Mouse (Mus musculus) hindbrain, embryonic 12.5 days (tissue): ENCODE results near the gene Tuba3a. TPM values are rescaled to one million over a fixed set of nuclear protein-coding genes. Genes with fewer than 3 reads are reported as not detected.

Experiments used
- ATAC-seq: fragments of 200-750 bp; cut with Nextera tagmentation; 2 replicates; pipeline ENCODE4 v1.8.0; 2017; ENCODE audit warnings: moderate TSS enrichment; ENCODE audit not compliant: low FRiP score
- H3K27ac ChIP-seq: fragments of 300-500 bp; sonication (generic); 2 replicates; pipeline ENCODE4 v1.5.1; 2016; ENCODE audit warnings: mild to moderate bottlenecking
- H3K27me3 ChIP-seq: fragments of 300-500 bp; sonication (generic); 2 replicates; pipeline ENCODE4 v1.6.1; 2016; ENCODE audit warnings: mild to moderate bottlenecking
- H3K36me3 ChIP-seq: fragments of 300-500 bp; sonication (generic); 2 replicates; pipeline ENCODE4 v1.6.1; 2016; ENCODE audit warnings: mild to moderate bottlenecking
- H3K4me1 ChIP-seq: fragments of 300-500 bp; sonication (generic); 2 replicates; pipeline ENCODE4 v1.6.1; 2016
- H3K4me2 ChIP-seq: fragments of 300-500 bp; sonication (generic); replicated peaks from 2 replicates; pipeline ENCODE4 v1.6.1; 2016; ENCODE audit warnings: mild to moderate bottlenecking
- H3K4me3 ChIP-seq: fragments of 300-500 bp; sonication (generic); 2 replicates; pipeline ENCODE4 v1.5.1; 2016; ENCODE audit warnings: mild to moderate bottlenecking
- H3K9ac ChIP-seq: fragments of 300-500 bp; sonication (generic); 2 replicates; pipeline ENCODE4 v1.6.1; 2016; ENCODE audit warnings: mild to moderate bottlenecking, moderate library complexity
- H3K9me3 ChIP-seq: fragments of 300-500 bp; sonication (generic); replicated peaks from 2 replicates; pipeline ENCODE4 v1.6.1; 2016; ENCODE audit warnings: mild to moderate bottlenecking
- WGBS: fragments of 180-500 bp; shearing (Covaris S2); methylation state at CpG from one replicate; pipeline ENCODE4 v1.1.7; 2016; 5-methylcytosine and 5-hydroxymethylcytosine counted together
- polyA plus RNA-seq: library from polyadenylated mRNA; unstranded; fragments of >200 nt; fragmentation: Nextera tagmentation; extraction: Ambion mirVana; gene quantifications from 2 replicates; pipeline ENCODE4 v1.2.1, GENCODE M21; 2016

Gene Tuba3a
- polyA plus RNA-seq, 1 experiment from 2014 or later, result not detected

DNA sequence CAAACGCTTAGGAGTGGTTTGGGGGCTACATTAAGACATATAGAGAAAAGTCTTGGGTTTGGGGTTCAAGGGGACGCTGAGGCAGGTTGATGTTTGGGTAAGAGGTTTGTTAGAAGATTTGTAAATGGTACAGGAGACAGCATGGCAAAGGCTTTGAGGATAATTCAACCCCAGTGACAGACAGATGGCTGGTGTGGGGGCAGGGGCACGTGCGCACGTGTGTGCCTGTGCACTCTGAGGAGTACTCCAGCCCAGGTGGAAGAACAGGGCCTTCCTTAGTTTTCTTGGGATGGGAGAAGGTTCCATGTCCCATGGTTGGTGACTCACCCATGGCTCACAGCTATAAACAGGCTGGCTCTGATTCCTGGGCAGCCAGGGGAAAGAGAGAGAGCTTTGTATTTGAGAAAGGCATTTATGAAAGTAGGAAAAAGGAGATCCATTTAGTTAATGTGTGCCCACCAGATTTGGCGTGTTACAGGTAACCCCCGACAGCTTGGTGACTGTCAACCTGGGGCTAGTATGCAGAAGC is 30.3 kb downstream of the Tuba3a start:
- H3K4me2 ChIP-seq, result no peak overlapping the region
- 83% methylated on average over 7 of the region's 7 CpGs for WGBS
- no peaks in the 10 kb centered on the region for H3K27me3 ChIP-seq
- H3K27ac ChIP-seq, result no peak overlapping the region
- H3K9me3 ChIP-seq, result no peaks in the 10 kb centered on the region
- H3K36me3 ChIP-seq, result no peaks in the 10 kb centered on the region
- H3K4me3 ChIP-seq, result no peak overlapping the region
- ATAC-seq, result no peak
- H3K4me1 ChIP-seq, result no peaks in the 10 kb centered on the region
- no peak overlapping the region for H3K9ac ChIP-seq

DNA sequence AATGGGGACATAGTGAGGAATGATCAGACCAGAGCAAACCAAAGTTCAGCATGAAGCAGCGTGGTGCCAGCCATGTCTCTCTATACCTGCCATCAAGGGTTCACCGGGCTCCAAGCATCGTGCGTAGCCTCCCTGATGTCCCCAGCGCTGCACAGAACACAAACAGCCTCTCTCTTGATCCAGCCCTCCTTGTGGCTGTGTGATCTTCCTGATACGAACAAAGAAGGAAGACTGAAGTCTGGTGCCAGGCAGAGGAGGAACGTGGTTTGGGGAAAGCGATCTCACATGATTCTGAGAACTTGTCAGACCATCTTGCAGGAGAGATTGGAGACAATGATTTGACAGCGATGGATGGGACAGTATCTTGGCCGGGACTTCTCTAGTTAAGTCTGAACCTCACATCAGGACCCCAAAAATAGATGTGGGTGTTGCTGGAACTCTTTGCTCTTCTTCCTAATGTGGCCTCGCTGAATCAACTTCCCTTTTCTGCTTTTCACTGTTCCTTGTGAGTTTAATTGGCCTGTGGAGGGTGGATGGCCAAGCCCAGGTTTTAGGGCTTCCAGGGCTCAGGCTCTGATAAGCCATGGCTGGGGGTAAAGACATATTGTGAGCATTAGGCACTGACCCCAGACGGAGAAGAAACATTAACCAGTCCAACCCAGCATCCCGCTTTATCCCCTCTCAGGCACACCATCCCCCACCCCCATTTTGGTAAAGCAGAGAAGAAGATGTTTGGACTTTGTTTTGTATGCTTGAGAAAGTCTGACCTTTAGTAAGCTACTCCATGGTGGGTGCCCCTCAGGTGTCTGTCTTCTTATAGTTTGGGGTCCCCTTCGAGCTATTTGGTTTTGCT is 31.8 kb downstream of the Tuba3a start:
- Histone ChIP-seq H3K9me3 (no peaks in the 10 kb centered on the region), H3K9ac (no peak overlapping the region)

DNA sequence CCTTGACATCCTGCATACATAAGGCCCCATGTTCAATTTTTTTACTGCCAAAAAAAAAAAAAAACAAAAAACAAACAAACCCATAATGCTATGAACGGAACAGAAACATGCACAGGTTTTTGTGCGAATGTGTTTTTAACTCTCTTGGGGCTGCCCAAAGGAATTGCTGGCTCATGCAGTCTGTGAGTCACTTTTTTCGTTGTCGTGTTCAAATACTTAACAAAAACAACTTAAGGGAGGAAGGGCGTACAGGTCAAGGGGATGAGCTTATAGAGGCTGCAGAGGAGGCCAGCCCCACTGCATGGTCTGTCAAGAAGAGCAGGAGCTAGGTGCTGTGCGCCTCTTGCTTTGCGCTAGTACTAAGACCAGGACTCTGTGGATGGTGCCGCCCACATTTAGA is 33.1 kb downstream of the Tuba3a start:
- Histone ChIP-seq H3K9ac (no peak overlapping the region), H3K36me3 (no peaks in the 10 kb centered on the region), H3K4me3 (no peak overlapping the region), H3K9me3 (no peaks in the 10 kb centered on the region), H3K27me3 (no peaks in the 10 kb centered on the region), H3K4me2 (no peak overlapping the region), H3K4me1 (no peaks in the 10 kb centered on the region), H3K27ac (no peak overlapping the region)
- no peak for ATAC-seq
- WGBS, result 93% methylated on average over 8 of the region's 8 CpGs

More for the DNA sequence above, 31.8 kb downstream of the Tuba3a start:
- Histone ChIP-seq H3K36me3 (no peaks in the 10 kb centered on the region), H3K4me3 (no peak overlapping the region), H3K4me1 (no peaks in the 10 kb centered on the region), H3K4me2 (no peak overlapping the region), H3K27me3 (no peaks in the 10 kb centered on the region), H3K27ac (no peak overlapping the region)
- WGBS, result 82% methylated on average over 14 of the region's 14 CpGs
- no peak for ATAC-seq

DNA sequence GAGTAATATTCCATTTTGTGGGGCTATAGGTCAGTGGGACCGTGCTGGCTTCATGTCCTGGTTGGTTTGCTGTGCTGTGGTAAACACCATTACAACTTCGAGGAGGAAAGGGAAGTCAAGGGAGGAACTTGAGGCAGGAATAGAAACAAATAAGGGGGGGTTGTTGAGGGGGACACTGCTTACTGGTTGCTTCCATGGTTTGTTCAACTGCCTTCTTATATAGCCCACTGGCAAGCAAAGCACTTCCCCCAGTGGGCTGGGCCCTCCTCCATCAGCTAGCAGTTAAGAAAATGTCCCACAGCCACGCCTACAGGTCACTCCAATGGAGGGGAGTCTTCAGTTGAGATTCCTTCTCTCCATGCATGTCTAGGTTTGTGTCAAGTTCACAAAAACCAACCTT is 33.6 kb downstream of the Tuba3a start:
- Histone ChIP-seq H3K9me3 (no peaks in the 10 kb centered on the region), H3K4me2 (no peak overlapping the region), H3K4me1 (no peaks in the 10 kb centered on the region), H3K36me3 (no peaks in the 10 kb centered on the region), H3K4me3 (no peak overlapping the region), H3K9ac (no peak overlapping the region), H3K27me3 (no peaks in the 10 kb centered on the region), H3K27ac (no peak overlapping the region)
- 88% methylated on average over 3 of the region's 3 CpGs for WGBS
- no peak for ATAC-seq

DNA sequence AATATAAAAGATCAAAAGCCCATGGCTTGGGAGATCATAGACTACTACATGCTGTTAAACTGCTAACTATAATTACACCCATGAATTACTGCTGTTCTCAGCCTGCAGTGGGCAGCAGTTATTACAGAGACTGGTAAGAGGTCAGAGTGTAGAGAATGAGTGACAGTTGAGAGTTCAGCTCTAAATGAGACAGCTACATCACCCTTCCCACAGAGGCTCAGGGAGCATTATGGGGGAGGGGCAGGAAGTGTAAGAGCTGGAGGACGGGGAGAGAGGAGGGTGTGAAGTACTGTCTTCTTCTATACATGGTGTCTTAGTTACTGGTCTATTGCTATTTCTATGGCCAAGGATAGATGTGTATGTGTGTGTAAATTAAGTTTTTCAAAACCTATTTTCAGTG is 41.3 kb downstream of the Tuba3a start:
- Histone ChIP-seq H3K9ac (no peak overlapping the region), H3K4me2 (no peak overlapping the region), H3K4me1 (no peaks in the 10 kb centered on the region), H3K27ac (no peak overlapping the region), H3K27me3 (no peaks in the 10 kb centered on the region), H3K36me3 (no peaks in the 10 kb centered on the region), H3K4me3 (no peak overlapping the region), H3K9me3 (no peaks in the 10 kb centered on the region)
- no peak for ATAC-seq
- 30% methylated on average over 1 of the region's 1 CpGs for WGBS

DNA sequence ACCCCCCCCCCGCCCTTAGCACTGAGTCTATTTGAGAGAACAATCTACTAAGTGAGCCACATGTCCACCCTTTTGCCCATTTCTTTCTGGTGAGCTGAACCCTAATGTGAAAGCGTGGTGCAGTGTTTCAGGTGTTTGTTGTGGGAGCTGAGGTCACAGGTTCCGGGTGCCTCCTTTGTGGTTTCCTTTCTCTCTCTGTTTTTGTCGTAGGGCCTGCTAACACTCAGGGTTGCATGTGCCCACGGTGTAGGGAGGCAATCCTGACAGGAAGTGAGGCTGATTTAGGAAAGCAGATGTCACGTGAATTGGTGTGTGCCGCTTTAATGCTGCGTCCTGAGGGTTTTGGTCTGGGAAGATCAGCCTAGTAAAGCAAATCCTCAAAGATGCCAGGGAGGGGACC is 44.3 kb downstream of the Tuba3a start:
- WGBS, result 88% methylated on average over 8 of the region's 8 CpGs
- ATAC-seq, result no peak
- Histone ChIP-seq H3K27me3 (no peaks in the 10 kb centered on the region), H3K27ac (no peak overlapping the region), H3K4me3 (no peak overlapping the region), H3K9me3 (no peaks in the 10 kb centered on the region), H3K36me3 (no peaks in the 10 kb centered on the region), H3K4me1 (no peaks in the 10 kb centered on the region), H3K4me2 (no peak overlapping the region), H3K9ac (no peak overlapping the region)

DNA sequence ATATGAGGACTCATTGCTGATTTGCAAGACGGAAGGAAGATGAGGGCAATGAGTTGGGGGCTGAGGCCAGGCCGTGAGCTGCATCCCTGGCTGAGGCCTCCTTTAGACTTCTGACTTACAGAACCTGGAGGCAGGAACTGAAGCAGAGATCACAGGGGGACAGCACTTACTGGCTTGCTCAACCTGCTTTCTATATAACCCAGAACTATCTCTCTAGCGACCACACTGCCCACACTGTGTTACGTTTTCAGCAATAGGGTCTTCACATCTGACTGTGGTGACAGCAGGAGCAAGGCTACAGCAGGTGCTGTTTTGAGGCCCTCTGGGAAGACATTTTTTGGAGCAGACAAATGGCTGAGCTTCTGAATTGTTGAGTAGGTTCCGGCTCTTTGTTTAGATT is 45.2 kb downstream of the Tuba3a start:
- 87% methylated on average over 5 of the region's 5 CpGs for whole genome bisulfite sequencing

DNA sequence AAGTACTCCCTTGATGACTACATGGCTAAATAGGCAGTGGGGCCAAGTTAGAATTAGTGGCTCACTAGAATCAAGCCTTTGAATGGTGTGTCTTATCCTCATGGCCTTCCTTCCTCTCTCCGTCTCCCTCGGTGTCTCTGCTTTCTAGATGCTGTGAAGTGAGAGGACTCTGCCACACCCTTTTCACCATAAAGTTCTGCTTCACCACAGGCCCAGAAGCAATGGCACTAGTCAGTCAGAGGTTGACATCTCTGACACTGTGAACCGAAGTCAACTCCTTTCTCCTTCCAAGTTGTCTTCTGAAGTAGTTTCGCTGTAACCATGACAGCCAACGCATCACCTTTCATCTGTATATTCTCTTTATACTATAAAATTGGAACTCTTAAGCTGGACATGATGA is 46.3 kb downstream of the Tuba3a start:
- H3K27me3 ChIP-seq, result no peaks in the 10 kb centered on the region
- no peak overlapping the region for H3K4me2 ChIP-seq
- no peak overlapping the region for H3K9ac ChIP-seq
- 93% methylated on average over 5 of the region's 5 CpGs for WGBS
- H3K9me3 ChIP-seq, result no peaks in the 10 kb centered on the region
- no peaks in the 10 kb centered on the region for H3K4me1 ChIP-seq
- H3K4me3 ChIP-seq, result no peak overlapping the region
- ATAC-seq, result no peak
- no peak overlapping the region for H3K27ac ChIP-seq
- no peaks in the 10 kb centered on the region for H3K36me3 ChIP-seq

More for the DNA sequence above, 45.2 kb downstream of the Tuba3a start:
- no peak overlapping the region for H3K4me3 ChIP-seq
- no peaks in the 10 kb centered on the region for H3K27me3 ChIP-seq
- no peak for ATAC-seq
- H3K36me3 ChIP-seq, result no peaks in the 10 kb centered on the region
- H3K4me1 ChIP-seq, result no peaks in the 10 kb centered on the region
- H3K9ac ChIP-seq, result no peak overlapping the region
- no peak overlapping the region for H3K27ac ChIP-seq
- H3K9me3 ChIP-seq, result no peaks in the 10 kb centered on the region
- H3K4me2 ChIP-seq, result no peak overlapping the region

DNA sequence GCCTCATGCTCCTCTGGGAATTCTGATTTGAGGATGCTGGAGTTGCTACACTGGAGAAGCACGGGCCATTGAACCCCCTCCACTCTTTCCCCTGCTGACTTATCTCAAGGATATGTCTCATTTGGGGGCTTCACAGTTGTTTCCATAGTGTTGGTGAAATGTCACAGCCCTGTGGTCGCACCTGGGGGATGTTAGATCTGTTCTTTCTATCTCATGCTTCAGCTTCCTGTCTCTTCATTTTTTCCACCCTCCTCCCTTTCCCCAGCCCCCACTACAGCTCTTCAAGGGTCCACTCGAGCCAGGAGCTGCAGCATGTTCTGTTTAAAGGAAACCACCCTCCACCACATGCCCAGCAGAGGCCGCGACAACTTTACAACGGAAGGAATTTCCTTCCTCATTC is 47.4 kb downstream of the Tuba3a start:
- H3K27ac ChIP-seq, result no peak overlapping the region
- no peaks in the 10 kb centered on the region for H3K36me3 ChIP-seq
- no peaks in the 10 kb centered on the region for H3K4me1 ChIP-seq
- no peak for ATAC-seq
- no peak overlapping the region for H3K9ac ChIP-seq
- no peak overlapping the region for H3K4me3 ChIP-seq
- 82% methylated on average over 6 of the region's 6 CpGs for WGBS
- no peaks in the 10 kb centered on the region for H3K27me3 ChIP-seq
- H3K9me3 ChIP-seq, result no peaks in the 10 kb centered on the region
- no peak overlapping the region for H3K4me2 ChIP-seq

DNA sequence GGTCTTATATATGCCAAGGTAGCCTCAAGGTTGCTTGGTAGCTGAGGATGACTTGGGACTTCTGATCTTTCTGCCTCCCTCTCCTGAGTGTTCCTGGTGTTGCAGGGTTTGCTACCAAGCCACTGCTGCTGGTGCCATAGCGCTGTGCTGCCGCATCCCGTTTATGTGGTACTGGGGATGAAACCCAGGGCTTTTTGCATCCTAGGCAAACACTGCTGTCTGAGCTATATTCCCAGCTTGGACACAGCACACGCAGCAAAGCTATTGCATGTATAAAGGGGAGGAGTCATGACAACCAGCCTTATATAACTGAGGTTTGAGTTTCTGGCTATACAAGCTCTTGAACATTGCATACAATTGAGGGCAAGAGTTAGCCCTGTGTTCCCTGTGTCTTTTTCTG is 48.4 kb downstream of the Tuba3a start:
- no peak overlapping the region for H3K4me2 ChIP-seq
- no peaks in the 10 kb centered on the region for H3K36me3 ChIP-seq
- ATAC-seq, result no peak
- no peaks in the 10 kb centered on the region for H3K9me3 ChIP-seq
- H3K9ac ChIP-seq, result no peak overlapping the region
- no peak overlapping the region for H3K27ac ChIP-seq
- H3K4me1 ChIP-seq, result no peaks in the 10 kb centered on the region
- 84% methylated on average over 4 of the region's 4 CpGs for whole genome bisulfite sequencing
- H3K4me3 ChIP-seq, result no peak overlapping the region
- H3K27me3 ChIP-seq, result no peaks in the 10 kb centered on the region

DNA sequence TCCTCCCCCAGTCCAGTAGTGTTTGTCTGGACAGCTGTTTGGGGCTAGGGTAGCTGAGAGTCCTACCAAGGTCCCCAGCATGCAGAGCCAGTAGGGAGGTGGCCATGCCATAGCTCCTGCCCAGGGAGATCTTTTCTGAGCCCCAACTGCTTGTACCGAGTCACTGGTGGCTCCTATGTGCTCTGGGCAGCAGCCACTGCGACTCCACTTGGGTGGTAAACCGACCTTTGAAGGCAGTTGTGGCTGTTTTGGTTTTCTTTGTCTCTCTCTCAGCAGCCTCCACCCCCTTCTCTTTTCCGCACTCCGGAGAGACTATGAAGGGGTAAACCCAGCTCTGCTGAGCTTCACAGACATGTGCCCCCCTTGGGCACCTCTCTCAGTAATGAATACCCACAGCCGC is 49.1 kb downstream of the Tuba3a start, which contains the start of gene Cd27:
Gene Cd27, minus strand, starts transcription at position 229 of the 400 bp plus-strand sequence.
- no peak for ATAC-seq
- Histone ChIP-seq H3K9me3 (no peaks in the 10 kb centered on the region), H3K4me2 (no peak within 1 kb of the TSS), H3K36me3 (no peaks in the 10 kb centered on the region), H3K4me1 (peaks cover 4% of the 10 kb centered on the region), H3K9ac (no peak within 1 kb of the TSS), H3K27ac (no peak within 1 kb of the TSS), H3K27me3 (no peaks in the 10 kb centered on the region), H3K4me3 (no peak within 1 kb of the TSS)
- 29% methylated on average over 6 of the region's 6 CpGs for WGBS

DNA sequence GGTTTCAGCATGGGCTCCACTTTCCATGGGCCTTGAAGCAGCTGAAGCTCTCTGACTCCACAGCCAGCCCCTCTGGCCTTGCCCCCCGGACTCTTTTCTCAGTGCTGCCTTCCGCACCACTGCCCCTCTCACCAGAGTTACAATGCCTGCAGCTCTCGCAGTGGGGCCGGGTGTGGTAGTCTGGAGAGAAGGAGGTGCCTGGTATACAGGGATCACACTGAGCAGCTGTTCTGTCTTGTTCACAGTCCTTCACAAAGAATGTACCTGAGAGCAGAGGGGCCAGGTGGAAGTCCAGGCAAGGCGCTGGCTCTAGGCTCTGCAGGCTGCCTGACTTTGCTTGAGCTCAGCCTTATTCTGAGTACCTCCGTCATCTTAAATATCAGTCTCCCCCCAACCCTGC is 49.5 kb downstream of the Tuba3a start:
- ATAC-seq, result no peak
- H3K36me3 ChIP-seq, result no peaks in the 10 kb centered on the region
- WGBS, result 50% methylated on average over 6 of the region's 6 CpGs

DNA sequence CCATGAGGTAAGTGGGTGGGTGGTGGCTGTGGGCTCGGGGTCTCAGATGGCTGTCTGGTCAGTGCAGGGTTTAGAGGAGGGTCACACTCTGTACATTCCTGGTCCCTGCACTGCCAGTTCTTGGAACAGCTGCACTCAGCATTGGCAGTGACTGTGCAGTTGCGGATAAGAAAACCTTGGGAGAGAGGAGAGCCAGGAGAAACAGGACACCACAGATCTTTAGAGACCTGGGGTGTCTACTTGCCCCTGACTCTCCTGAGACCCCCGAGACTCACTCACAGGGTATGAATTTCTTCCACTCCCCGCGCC is 51.4 kb downstream of the Tuba3a start:
- Histone ChIP-seq H3K4me2 (no peak overlapping the region), H3K9ac (no peak overlapping the region), H3K27ac (no peak overlapping the region), H3K36me3 (no peaks in the 10 kb centered on the region), H3K4me3 (no peak overlapping the region), H3K9me3 (no peaks in the 10 kb centered on the region), H3K27me3 (no peaks in the 10 kb centered on the region), H3K4me1 (peaks cover 18% of the 10 kb centered on the region)
- no peak for ATAC-seq
- 71% methylated on average over 5 of the region's 5 CpGs for WGBS

More for the DNA sequence above, 49.5 kb downstream of the Tuba3a start:
- Histone ChIP-seq H3K4me2 (no peak overlapping the region), H3K27ac (no peak overlapping the region), H3K9me3 (no peaks in the 10 kb centered on the region), H3K27me3 (no peaks in the 10 kb centered on the region), H3K4me1 (peaks cover 9% of the 10 kb centered on the region), H3K9ac (no peak overlapping the region), H3K4me3 (no peak overlapping the region)
